Mouse (Mus musculus) liver, embryonic 12.5 days (tissue): ENCODE measurements at regions not wholly inside any gene's neighbourhood (a gene's known extent, or its start where the extent isn't known, plus 50 kb on each side); places are given as distances from the start of the nearest gene placed in this dataset.

Experiments
- ATAC-seq: fragments of 200-750 bp; cut with Nextera tagmentation; 2 replicates; pipeline ENCODE4 v1.8.0; 2017; ENCODE audit warnings: moderate number of reproducible peaks, mild to moderate bottlenecking, moderate library complexity
- H3K27ac ChIP-seq: fragments of 300-500 bp; sonication (generic); 2 replicates; pipeline ENCODE4 v1.5.1; 2016; ENCODE audit warnings: mild to moderate bottlenecking
- H3K27me3 ChIP-seq: fragments of 300-500 bp; sonication (generic); replicated peaks from 2 replicates; pipeline ENCODE4 v1.6.1; 2016; ENCODE audit warnings: mild to moderate bottlenecking, moderate library complexity
- H3K36me3 ChIP-seq: fragments of 300-500 bp; sonication (generic); 2 replicates; pipeline ENCODE4 v1.6.1; 2016; ENCODE audit warnings: mild to moderate bottlenecking, moderate library complexity
- H3K4me1 ChIP-seq: fragments of 300-500 bp; sonication (generic); 2 replicates; pipeline ENCODE4 v1.6.1; 2016
- H3K4me2 ChIP-seq: fragments of 300-500 bp; sonication (generic); 2 replicates; pipeline ENCODE4 v1.6.1; 2016; ENCODE audit warnings: mild to moderate bottlenecking, moderate library complexity
- H3K4me3 ChIP-seq: fragments of 300-500 bp; sonication (generic); 2 replicates; pipeline ENCODE4 v1.5.1; 2016; ENCODE audit warnings: mild to moderate bottlenecking, moderate library complexity
- H3K9ac ChIP-seq: fragments of 300-500 bp; sonication (generic); 2 replicates; pipeline ENCODE4 v1.6.1; 2016; ENCODE audit warnings: mild to moderate bottlenecking, moderate library complexity
- H3K9me3 ChIP-seq: fragments of 300-500 bp; sonication (generic); replicated peaks from 2 replicates; pipeline ENCODE4 v1.6.1; 2016; ENCODE audit warnings: mild to moderate bottlenecking, moderate library complexity
- WGBS: fragments of 180-500 bp; shearing (Covaris S2); methylation state at CpG from one replicate; pipeline ENCODE4 v1.1.7; 2016; ENCODE audit not compliant: insufficient replicate concordance; 5-methylcytosine and 5-hydroxymethylcytosine counted together

DNA sequence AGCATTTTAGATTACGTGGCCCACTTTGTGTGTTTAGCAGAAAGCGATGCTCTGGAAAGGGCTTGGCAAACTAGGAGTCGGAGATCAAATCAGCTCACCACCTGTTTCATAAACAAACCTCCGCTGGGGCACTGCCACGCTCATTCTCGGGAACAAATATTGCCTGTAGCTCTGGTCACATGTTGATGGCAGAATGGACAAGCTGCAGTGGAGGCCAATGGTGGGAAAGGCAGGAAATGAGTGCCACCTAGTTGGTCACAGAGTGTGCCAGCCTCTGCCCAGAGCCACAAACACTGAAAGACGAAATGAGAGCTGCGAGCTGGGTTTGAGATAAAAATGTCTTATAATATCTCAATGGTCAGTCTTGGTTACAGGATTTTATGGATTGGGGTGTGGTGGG, 259.2 kb upstream of the Csf3r start:
- H3K27ac ChIP-seq = no peak overlapping the region
- ATAC-seq = no peak
- H3K4me1 ChIP-seq = no peaks in the 10 kb centered on the region
- H3K9ac ChIP-seq = no peak overlapping the region
- H3K4me3 ChIP-seq = no peak overlapping the region
- no peak overlapping the region for H3K4me2 ChIP-seq
- no peaks in the 10 kb centered on the region for H3K27me3 ChIP-seq
- no peaks in the 10 kb centered on the region for H3K9me3 ChIP-seq
- 69% methylated on average over 8 of the region's 8 CpGs for WGBS
- H3K36me3 ChIP-seq = no peaks in the 10 kb centered on the region

DNA sequence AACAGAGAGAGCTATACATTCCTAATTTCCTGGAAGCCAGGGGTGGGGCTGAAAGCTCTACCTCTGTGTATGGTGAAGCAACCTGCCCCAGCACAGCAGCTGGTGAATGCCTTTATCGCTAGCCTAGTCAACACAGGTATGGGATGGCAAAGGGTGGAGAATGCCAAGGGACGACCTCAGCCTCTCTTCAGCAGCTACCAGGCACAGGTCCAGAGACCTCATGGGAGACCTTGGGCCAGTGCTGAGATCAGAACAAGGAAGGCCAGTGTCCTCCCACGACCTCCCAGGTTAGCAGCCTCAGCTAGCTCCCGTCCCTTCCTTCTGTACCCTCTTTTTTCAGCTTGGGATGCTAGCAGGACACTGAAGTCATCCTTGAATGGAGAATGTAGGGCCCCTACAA, 247.2 kb upstream of the Csf3r start:
- no peak for ATAC-seq
- Histone ChIP-seq H3K27me3 (peaks cover 32% of the 10 kb centered on the region), H3K4me3 (no peak overlapping the region), H3K36me3 (no peaks in the 10 kb centered on the region), H3K9me3 (no peaks in the 10 kb centered on the region), H3K4me2 (no peak overlapping the region), H3K27ac (no peak overlapping the region), H3K4me1 (no peaks in the 10 kb centered on the region), H3K9ac (no peak overlapping the region)
- WGBS = 52% methylated on average over 4 of the region's 4 CpGs

DNA sequence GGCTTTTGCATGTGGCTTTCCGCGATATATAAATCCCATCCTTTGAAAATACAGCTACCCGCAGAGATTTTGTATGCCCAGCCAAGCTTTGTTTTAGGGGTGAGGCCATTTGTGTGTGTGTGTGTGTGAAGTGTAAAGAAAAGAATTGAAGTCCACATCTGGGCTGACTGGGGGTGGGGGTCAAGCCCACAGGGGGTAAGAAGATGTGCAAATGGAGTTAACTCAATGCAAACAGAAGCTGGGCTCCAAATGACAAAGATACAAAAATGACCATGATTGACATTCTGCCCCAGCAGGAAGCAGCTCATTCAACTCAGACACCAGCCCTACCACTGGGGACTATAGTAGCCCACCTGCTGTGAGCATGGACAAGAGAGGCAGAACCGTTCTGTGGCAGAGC, 244.2 kb upstream of the Csf3r start:
- 45% methylated on average over 4 of the region's 4 CpGs for WGBS
- no peak for ATAC-seq
- Histone ChIP-seq H3K4me2 (no peak overlapping the region), H3K4me3 (no peak overlapping the region), H3K4me1 (no peaks in the 10 kb centered on the region), H3K9ac (no peak overlapping the region), H3K9me3 (no peaks in the 10 kb centered on the region), H3K27me3 (peaks cover 35% of the 10 kb centered on the region), H3K27ac (no peak overlapping the region), H3K36me3 (no peaks in the 10 kb centered on the region)

DNA sequence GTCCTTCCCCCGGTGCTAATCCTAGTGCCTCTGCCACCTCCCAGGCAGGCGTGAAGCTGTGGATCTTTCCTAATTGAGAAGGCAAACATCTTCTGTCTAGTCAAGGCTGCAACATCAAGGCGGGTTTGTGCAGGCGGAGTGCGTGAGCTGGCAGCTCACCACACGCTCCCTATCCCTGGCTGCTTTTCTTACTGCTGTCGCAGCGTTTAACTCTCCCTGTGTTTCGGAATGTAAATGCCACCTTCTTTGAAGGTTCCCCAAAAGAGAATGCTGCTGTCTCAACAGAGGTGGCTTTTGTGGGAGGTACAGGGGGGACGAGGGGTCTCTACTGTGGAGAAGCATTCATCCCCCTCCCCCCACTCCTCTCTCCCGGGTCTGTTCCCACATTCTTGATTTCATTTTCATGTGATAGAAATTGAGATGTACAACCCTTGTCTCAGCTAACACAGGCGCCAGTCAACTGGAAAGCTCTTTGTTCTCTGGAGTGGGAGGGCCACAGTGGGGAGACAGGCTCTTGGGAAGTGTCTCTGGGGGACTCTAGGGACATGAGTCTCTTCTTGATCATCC, 243.3 kb upstream of the Csf3r start:
- no peak for ATAC-seq
- Histone ChIP-seq H3K4me3 (no peak overlapping the region), H3K4me1 (no peaks in the 10 kb centered on the region), H3K27me3 (peaks cover 35% of the 10 kb centered on the region), H3K9me3 (no peaks in the 10 kb centered on the region), H3K9ac (no peak overlapping the region), H3K4me2 (no peak overlapping the region), H3K27ac (no peak overlapping the region), H3K36me3 (no peaks in the 10 kb centered on the region)
- 14% methylated on average over 12 of the region's 12 CpGs for WGBS

DNA sequence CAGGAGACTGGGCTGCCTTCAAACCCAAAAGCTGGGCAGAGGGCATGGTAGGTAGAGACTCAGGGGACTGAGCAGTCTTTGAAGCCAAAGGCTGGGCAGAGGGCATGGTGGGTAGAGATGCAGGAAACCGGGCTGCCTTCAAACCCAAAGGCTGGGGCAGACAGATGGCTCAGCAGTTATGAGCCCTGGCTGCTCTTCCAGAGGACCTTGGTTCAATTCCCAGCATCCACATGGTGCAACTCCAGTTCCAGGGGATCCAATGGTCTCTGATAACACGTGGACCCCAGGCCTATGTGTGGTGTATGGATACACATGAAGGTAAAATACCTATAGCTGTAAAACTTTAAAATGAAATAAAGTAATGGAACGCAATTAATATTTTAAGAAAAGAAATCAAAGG, 242.0 kb upstream of the Csf3r start:
- ATAC-seq = no peak
- Histone ChIP-seq H3K4me3 (no peak overlapping the region), H3K36me3 (no peaks in the 10 kb centered on the region), H3K27ac (no peak overlapping the region), H3K9me3 (no peaks in the 10 kb centered on the region), H3K4me2 (no peak overlapping the region), H3K9ac (no peak overlapping the region), H3K4me1 (no peaks in the 10 kb centered on the region), H3K27me3 (peaks cover 35% of the 10 kb centered on the region)
- WGBS = 59% methylated on average over 3 of the region's 3 CpGs

DNA sequence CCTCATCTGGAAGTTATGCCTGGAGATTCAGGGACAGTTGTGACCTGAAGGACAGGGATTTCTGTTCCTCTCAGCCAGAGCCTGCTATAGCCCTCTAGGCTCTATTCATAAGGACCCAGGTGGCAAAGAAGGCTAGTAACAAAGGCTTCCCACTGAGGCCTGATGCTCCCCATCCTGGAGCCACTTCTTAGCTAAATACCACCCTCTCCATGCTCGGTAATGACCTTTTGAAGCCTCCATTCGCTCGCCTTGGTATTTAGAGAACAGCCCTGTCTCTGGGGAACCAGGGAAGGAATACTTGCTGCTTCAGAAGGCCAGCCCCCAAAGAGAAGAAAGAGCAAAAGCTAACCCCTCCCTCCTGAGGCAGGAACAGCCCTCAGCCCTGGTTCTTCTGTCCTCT, 238.3 kb upstream of the Csf3r start:
- Histone ChIP-seq H3K9me3 (no peaks in the 10 kb centered on the region), H3K36me3 (no peaks in the 10 kb centered on the region), H3K9ac (no peak overlapping the region), H3K4me3 (no peak overlapping the region), H3K27me3 (peaks cover 12% of the 10 kb centered on the region; the same call in 1 of the 2 replicates), H3K27ac (no peak overlapping the region), H3K4me1 (no peaks in the 10 kb centered on the region), H3K4me2 (no peak overlapping the region)
- 30% methylated on average over 3 of the region's 3 CpGs for WGBS
- no peak for ATAC-seq

DNA sequence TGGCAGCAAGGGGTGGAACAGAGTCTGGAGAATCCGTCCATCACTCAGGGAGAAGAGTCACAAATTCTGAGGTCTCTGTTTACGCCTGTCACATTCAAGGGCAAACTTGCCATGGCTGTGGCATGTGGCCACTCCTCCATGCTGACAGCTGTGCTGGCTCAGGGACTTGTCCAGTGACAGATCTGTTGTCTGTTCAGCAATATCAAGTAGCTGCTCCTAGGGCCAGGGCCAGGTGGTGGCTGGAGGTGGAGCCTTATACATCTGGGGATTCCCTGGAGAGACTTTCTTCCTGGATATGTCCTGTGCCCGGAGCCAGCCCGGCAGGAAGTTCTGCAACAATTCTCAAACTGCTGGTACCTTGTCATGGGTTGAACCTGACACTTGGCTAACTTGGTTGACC, 229.7 kb upstream of the Csf3r start:
- Histone ChIP-seq H3K27me3 (no peaks in the 10 kb centered on the region), H3K4me1 (no peaks in the 10 kb centered on the region), H3K4me2 (no peak overlapping the region), H3K27ac (no peak overlapping the region), H3K9me3 (0 out of 2 replicates have a peak, but pooled peaks cover 6% of the 10 kb centered on the region), H3K4me3 (no peak overlapping the region), H3K36me3 (no peaks in the 10 kb centered on the region), H3K9ac (no peak overlapping the region)
- 60% methylated on average over 4 of the region's 4 CpGs for WGBS
- ATAC-seq = no peak

DNA sequence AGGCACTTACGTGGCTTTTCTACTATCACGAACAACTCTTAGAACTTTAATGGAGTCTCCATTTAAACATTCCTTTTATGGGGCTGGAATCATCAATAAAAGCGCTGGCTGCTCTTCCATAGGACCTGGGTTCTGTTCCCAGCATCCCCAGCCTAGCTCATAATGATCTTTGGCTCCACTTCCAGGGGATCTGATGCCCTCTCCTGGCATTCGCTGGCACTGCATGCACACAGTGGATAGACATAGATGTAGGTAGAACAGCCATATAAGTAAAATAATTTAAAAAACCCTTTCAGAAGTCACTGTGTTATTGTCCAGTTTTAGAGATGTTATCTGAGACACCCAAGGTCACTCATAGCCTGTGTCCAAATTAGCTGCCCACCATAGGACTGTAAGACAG, 216.4 kb upstream of the Csf3r start:
- H3K9ac ChIP-seq = no peak overlapping the region
- H3K4me2 ChIP-seq = no peak overlapping the region
- H3K27ac ChIP-seq = no peak overlapping the region
- H3K36me3 ChIP-seq = no peaks in the 10 kb centered on the region
- no peak for ATAC-seq
- 64% methylated on average over 4 of the region's 4 CpGs for WGBS
- no peaks in the 10 kb centered on the region for H3K4me1 ChIP-seq
- no peaks in the 10 kb centered on the region for H3K9me3 ChIP-seq
- no peak overlapping the region for H3K4me3 ChIP-seq
- H3K27me3 ChIP-seq = no peaks in the 10 kb centered on the region

DNA sequence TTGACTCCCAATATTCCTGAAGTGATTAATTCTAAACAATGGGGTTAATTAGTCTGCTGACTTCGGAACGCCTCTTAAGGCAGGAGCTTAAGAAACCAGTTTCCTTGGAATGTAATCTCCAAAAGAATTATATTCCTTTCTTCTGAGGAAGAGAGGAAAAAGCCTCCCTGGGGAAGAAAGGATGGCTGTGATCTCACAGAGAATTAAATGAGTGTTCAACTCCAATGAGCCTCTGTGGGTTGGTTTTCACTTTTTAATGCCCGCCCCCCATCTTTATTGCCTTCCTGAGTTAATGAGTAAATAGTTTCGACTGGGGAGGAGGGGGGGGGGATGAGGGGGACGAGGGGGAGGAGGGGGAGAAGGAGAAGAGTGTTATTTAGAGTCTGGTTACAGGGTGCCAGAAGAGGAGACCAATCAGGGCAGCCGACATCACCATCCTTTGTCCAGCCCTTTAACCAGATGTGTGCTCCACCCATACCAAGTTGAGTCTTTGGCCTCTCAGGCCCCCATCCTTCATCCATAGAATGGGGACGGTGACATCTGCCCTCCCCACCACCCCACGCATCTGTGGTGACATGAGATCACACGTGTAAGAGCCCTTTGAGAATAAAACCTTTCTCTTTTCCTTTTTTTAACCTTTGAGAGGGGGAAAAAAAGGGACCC, 214.8 kb upstream of the Csf3r start:
- ATAC-seq = no peak
- no peaks in the 10 kb centered on the region for H3K27me3 ChIP-seq
- H3K9me3 ChIP-seq = no peaks in the 10 kb centered on the region
- no peaks in the 10 kb centered on the region for H3K4me1 ChIP-seq
- H3K4me3 ChIP-seq = no peak overlapping the region
- H3K9ac ChIP-seq = no peak overlapping the region
- 35% methylated on average over 9 of the region's 9 CpGs for WGBS
- H3K27ac ChIP-seq = no peak overlapping the region
- no peaks in the 10 kb centered on the region for H3K36me3 ChIP-seq
- H3K4me2 ChIP-seq = no peak overlapping the region

DNA sequence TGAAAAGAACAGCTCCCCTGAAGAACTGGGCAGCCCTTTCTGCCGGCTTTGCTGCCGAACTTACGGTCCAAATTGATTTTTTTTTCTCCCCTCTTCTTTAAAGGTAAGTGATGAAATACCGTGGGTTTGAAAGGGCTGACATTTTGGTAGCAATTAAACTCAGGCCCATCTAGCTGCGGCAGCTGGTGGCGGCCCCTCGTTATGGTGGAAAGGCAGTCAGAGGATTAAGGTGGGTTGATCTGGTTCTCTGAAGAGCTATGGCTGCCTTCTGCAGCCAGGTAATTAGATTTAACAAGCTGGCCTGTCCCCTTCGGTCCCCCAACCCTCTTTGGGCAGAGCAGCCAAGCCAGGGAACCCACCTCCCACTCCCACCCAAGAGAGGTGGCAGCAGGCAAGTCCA, 214.1 kb upstream of the Csf3r start:
- no peaks in the 10 kb centered on the region for H3K27me3 ChIP-seq
- no peaks in the 10 kb centered on the region for H3K9me3 ChIP-seq
- H3K36me3 ChIP-seq = no peaks in the 10 kb centered on the region
- H3K9ac ChIP-seq = no peak overlapping the region
- H3K4me2 ChIP-seq = no peak overlapping the region
- H3K27ac ChIP-seq = no peak overlapping the region
- H3K4me1 ChIP-seq = no peaks in the 10 kb centered on the region
- 62% methylated on average over 8 of the region's 8 CpGs for WGBS
- H3K4me3 ChIP-seq = no peak overlapping the region
- no peak for ATAC-seq

DNA sequence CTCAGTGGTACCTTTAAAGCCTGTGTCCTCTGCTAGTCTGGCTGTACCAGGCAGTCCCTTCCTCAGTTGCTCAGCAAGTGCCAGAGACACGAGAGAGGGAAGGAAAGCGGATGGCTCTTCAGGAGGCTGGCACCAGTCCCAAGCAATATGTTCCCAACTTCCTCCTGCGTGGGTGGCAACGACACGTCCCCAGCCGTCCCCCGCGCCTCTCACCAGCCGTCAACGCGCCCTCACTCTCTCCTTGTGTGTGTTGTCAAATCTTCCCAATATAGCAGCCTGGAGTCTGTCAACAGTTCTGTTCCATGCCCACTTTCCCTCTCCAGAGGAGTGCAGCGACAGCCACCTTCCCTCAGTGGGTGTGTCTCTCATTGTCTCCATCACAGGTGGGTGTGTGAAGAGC, 210.0 kb upstream of the Csf3r start:
- no peaks in the 10 kb centered on the region for H3K4me1 ChIP-seq
- 66% methylated on average over 12 of the region's 12 CpGs for WGBS
- no peak for ATAC-seq
- no peaks in the 10 kb centered on the region for H3K9me3 ChIP-seq
- H3K9ac ChIP-seq = no peak overlapping the region
- H3K36me3 ChIP-seq = no peaks in the 10 kb centered on the region
- no peaks in the 10 kb centered on the region for H3K27me3 ChIP-seq
- H3K4me3 ChIP-seq = no peak overlapping the region
- H3K4me2 ChIP-seq = no peak overlapping the region
- H3K27ac ChIP-seq = no peak overlapping the region

DNA sequence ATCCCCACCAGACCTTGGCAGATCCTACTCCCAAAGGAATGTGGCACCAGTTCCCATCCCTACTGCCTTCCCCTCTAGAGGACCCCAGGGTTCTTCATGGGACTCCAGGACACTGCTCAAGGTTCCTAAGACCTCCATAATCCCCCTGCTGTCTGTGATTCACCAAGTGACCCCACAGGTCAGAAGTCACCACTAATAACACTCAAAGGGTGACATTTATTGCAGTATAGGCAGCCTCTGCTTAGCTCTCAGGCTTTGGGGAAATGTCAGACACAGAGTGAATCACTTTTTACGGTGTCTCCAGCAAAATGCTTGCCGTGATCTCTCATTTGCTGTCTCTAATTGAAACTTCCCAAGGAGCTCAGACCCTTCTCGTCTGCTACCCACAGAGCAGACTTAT, 209.1 kb upstream of the Csf3r start:
- no peak for ATAC-seq
- H3K27me3 ChIP-seq = no peaks in the 10 kb centered on the region
- H3K4me1 ChIP-seq = no peaks in the 10 kb centered on the region
- H3K36me3 ChIP-seq = no peaks in the 10 kb centered on the region
- no peak overlapping the region for H3K27ac ChIP-seq
- no peak overlapping the region for H3K9ac ChIP-seq
- H3K4me2 ChIP-seq = no peak overlapping the region
- no peak overlapping the region for H3K4me3 ChIP-seq
- 61% methylated on average over 3 of the region's 3 CpGs for WGBS
- H3K9me3 ChIP-seq = no peaks in the 10 kb centered on the region

DNA sequence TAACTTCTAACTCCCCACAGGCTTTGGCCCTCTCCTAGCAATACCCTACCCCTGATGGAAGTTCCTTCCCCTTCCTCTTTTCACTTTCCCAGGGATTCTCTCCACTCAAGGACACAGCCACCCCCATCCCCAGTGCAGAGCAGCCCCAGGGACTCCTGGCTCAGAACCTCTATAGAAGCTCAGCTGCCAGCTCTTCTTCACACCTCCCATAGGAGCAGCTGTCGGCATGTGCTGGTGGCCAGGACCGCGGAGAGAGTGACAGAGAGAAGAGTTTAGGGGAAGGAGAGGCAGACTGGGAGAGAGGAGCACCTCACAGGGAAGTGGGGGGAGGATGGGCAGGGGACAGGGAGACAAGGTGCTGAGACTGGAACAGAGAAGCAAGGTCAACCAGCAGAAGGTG, 199.8 kb upstream of the Csf3r start:
- Histone ChIP-seq H3K9me3 (no peaks in the 10 kb centered on the region), H3K4me2 (no peak overlapping the region), H3K27ac (no peak overlapping the region), H3K4me1 (no peaks in the 10 kb centered on the region), H3K9ac (no peak overlapping the region), H3K36me3 (no peaks in the 10 kb centered on the region), H3K27me3 (no peaks in the 10 kb centered on the region), H3K4me3 (no peak overlapping the region)
- no peak for ATAC-seq
- 10% methylated on average over 3 of the region's 3 CpGs for WGBS
